Mouse (Mus musculus) cerebellum, postnatal 14 days (tissue): Measurements from ENCODE around the gene Hoxd3.

ENCODE experiments used
- DNase-seq, 2 experiments: peaks; one replicate each; pipeline ENCODE4 v3.0.0; 2021; ENCODE audit warnings: mixed read lengths in 2 of 2

Hoxd3 gene

GRCm38 (mm10) chr2:74707599-74707998 is 4.1 kb upstream of the Hoxd3 start:
- no peak for DNase-seq

GRCm38 (mm10) chr2:74708676-74709075 is 3.1 kb upstream of the Hoxd3 start:
- no peak for DNase-seq

GRCm38 (mm10) chr2:74709465-74710419 is 2.0 kb upstream of the Hoxd3 start:
- DNase-seq: no peak

GRCm38 (mm10) chr2:74710929-74711543 is 691 bp upstream of the Hoxd3 start:
- DNase-seq: no peak

GRCm38 (mm10) chr2:74713239-74714150 is 1.8 kb downstream of the Hoxd3 start:
- DNase-seq: no peak

- DNase-seq: no peak
Observed at GRCm38 (mm10) chr2:74714156-74714789, 2.5 kb downstream of the Hoxd3 start.

- no peak for DNase-seq
Observed at GRCm38 (mm10) chr2:74714881-74715280, 3.2 kb downstream of the Hoxd3 start.

GRCm38 (mm10) chr2:74715504-74716241 is 3.9 kb downstream of the Hoxd3 start:
- peak; percentile 86 to 95 for DNase-seq

GRCm38 (mm10) chr2:74720384-74720783 is 8.7 kb downstream of the Hoxd3 start:
- DNase-seq: no peak

GRCm38 (mm10) chr2:74720955-74721491 is 9.3 kb downstream of the Hoxd3 start:
- no peak for DNase-seq

- no peak for DNase-seq
Observed at GRCm38 (mm10) chr2:74721882-74722281, 10.2 kb downstream of the Hoxd3 start.

- DNase-seq: no peak
Observed at GRCm38 (mm10) chr2:74722949-74723348, 11.2 kb downstream of the Hoxd3 start.

GRCm38 (mm10) chr2:74724244-74725015 is 12.7 kb downstream of the Hoxd3 start:
- no peak for DNase-seq

GRCm38 (mm10) chr2:74725171-74725570 is 13.4 kb downstream of the Hoxd3 start:
- DNase-seq: no peak

- no peak for DNase-seq
Observed at GRCm38 (mm10) chr2:74726551-74726950, 14.8 kb downstream of the Hoxd3 start, which contains the start of gene Gm28230. Gm28230 (plus strand) TSS chr2:74726728.

- no peak for DNase-seq
Observed at GRCm38 (mm10) chr2:74726973-74727639, 15.4 kb downstream of the Hoxd3 start.

GRCm38 (mm10) chr2:74727640-74728302 is 16.0 kb downstream of the Hoxd3 start:
- DNase-seq: no peak

- no peak for DNase-seq
Observed at GRCm38 (mm10) chr2:74728303-74728680, 16.6 kb downstream of the Hoxd3 start.

- no peak for DNase-seq
Observed at GRCm38 (mm10) chr2:74730331-74730730, 18.6 kb downstream of the Hoxd3 start.
